Mouse (Mus musculus): ENCODE results near the gene B3gnt7. TPM values are rescaled to one million over a fixed set of nuclear protein-coding genes. Genes with fewer than 3 reads are reported as not detected.

Gene B3gnt7
- polyA plus RNA-seq, 1 experiment from 2014 or later, result 8.1 TPM

- no peak for DNase-seq (ENCODE audit: low spot score)
- no peaks in the 10 kb centered on the region for H3K4me1 ChIP-seq
- H3K36me3 ChIP-seq, result peaks cover 94% of the 10 kb centered on the region
- no peaks in the 10 kb centered on the region for H3K9me3 ChIP-seq
- no peak overlapping the region for H3K4me3 ChIP-seq
- H3K27ac ChIP-seq, result no peak overlapping the region
- H3K27me3 ChIP-seq (ENCODE audit: insufficient read depth, poor library complexity, severe bottlenecking), result no peaks in the 10 kb centered on the region
- WGBS, result 84% methylated on average over 8 of the region's 8 CpGs
These were observed 47.9 kb downstream of the B3gnt7 start for GRCm38 (mm10) chr1:86350576-86350975.

GRCm38 (mm10) chr1:86354186-86354585, 51.6 kb downstream of the B3gnt7 start:
- no peaks in the 10 kb centered on the region for H3K9me3 ChIP-seq
- H3K36me3 ChIP-seq, result peaks cover 89% of the 10 kb centered on the region
- 84% methylated on average over 2 of the region's 2 CpGs for WGBS
- DNase-seq (ENCODE audit: low spot score), result no peak
- no peaks in the 10 kb centered on the region for H3K4me1 ChIP-seq
- H3K27me3 ChIP-seq (ENCODE audit: insufficient read depth, poor library complexity, severe bottlenecking), result no peaks in the 10 kb centered on the region
- no peak overlapping the region for H3K4me3 ChIP-seq
- H3K27ac ChIP-seq, result no peak overlapping the region

Small RNA genes within 50 kb of the gene (microRNA-seq; reads per million reads assigned to microRNA genes)
- gene mmu-mir-3535, result 95.7 reads per million, percentile 51 among the genes with 10 or more reads in this experiment

Other genes with a start within 250 kb of the B3gnt7 start
- gene Psmd1, start 238.4 kb upstream of the B3gnt7 start, polyA plus RNA-seq (2016; fragmentation: Nextera tagmentation; extraction: Ambion mirVana), result 191 and 198 TPM in 2 replicates
- 0.40 and 0.51 TPM in 2 replicates for gene Htr2b, start 190.9 kb upstream of the B3gnt7 start, polyA plus RNA-seq (2016; fragmentation: Nextera tagmentation; extraction: Ambion mirVana)
- gene Gm21972, start 169.2 kb upstream of the B3gnt7 start, polyA plus RNA-seq (2016; fragmentation: Nextera tagmentation; extraction: Ambion mirVana), result 0.24 TPM in 1 of 2 replicates, not detected in the other
- 17.0 and 21.6 TPM in 2 replicates for gene Armc9, start 148.1 kb upstream of the B3gnt7 start, polyA plus RNA-seq (2016; fragmentation: Nextera tagmentation; extraction: Ambion mirVana)
- gene Ncl, start 56.6 kb downstream of the B3gnt7 start, polyA plus RNA-seq (2016; fragmentation: Nextera tagmentation; extraction: Ambion mirVana), result 345 and 518 TPM in 2 replicates
- 0.10 TPM in 1 of 2 replicates, not detected in the other for gene Nmur1, start 123.4 kb downstream of the B3gnt7 start, polyA plus RNA-seq (2016; fragmentation: Nextera tagmentation; extraction: Ambion mirVana)
- gene Tex44, start 123.5 kb downstream of the B3gnt7 start, polyA plus RNA-seq (2016; fragmentation: Nextera tagmentation; extraction: Ambion mirVana), result not detected in 2 replicates
- gene Ptma, start 223.9 kb downstream of the B3gnt7 start, polyA plus RNA-seq (2016; fragmentation: Nextera tagmentation; extraction: Ambion mirVana), result 1,013 and 1,650 TPM in 2 replicates